Mouse (Mus musculus) monocyte, adult 5-6 weeks (primary cell): Measurements from ENCODE around the gene Mrpl39. TPM values are rescaled to one million over a fixed set of nuclear protein-coding genes. Genes with fewer than 3 reads are reported as not detected.

Experiments
- ATAC-seq: fragments of 153-309, 156-312 bp; replicated peaks from 2 replicates; pipeline ENCODE4 v1.8.0; 2017; ENCODE audit warnings: mild to moderate bottlenecking; ENCODE audit not compliant: low TSS enrichment, insufficient number of reproducible peaks, severe bottlenecking, poor library complexity, low FRiP score
- total RNA-seq: library from RNA; stranded (forward); fragments of 200-1000, 200-491, 200-594 nt; gene quantifications from 3 replicates; pipeline ENCODE4 v1.2.3, GENCODE M21; 2017

Mrpl39 gene
- total RNA-seq, 1 experiment from 2014 or later: 27.6 TPM

- ATAC-seq: no peak
These were observed 32.4 kb upstream of the Mrpl39 start for GRCm38 (mm10) chr16:84767956-84768355.

- ATAC-seq: no peak
These were observed 10.3 kb upstream of the Mrpl39 start for GRCm38 (mm10) chr16:84745721-84746306.

DNA sequence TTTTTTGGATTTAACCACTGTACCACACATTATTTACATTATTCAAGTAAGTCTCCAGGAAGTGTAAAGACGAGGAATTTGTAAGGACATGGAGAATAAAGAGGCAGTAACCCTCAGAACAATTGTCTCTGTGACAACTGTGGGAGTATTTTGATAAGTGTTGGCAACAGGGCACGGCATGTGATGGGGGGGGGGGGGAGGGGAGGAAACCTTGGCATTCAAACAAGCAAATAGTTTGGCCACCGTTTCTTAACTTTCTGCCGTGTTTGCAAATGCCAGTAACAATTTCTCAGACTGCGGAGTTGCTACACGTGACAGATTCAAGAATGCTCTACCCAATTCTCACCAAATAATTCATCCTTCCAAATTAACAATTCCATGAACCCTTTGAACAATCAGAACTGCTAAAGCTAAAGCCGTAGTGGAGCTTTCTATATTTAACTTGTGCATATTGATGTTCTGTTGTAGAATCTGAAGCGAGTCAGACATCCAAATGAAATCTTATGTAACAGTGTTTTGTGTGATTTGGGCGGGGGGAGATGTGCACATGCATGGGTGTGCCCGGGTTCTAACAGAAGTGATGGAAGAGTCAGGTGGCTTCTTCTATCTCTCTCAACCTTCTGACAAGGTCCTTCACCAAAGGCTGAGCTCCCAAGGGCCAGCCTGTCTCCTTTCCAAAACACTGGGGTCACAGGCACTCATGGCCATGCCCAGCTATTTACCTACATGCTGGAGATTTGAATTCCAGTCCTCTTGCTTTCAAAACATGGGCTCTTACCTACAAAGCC is 9.4 kb upstream of the Mrpl39 start:
- ATAC-seq: no peak

DNA sequence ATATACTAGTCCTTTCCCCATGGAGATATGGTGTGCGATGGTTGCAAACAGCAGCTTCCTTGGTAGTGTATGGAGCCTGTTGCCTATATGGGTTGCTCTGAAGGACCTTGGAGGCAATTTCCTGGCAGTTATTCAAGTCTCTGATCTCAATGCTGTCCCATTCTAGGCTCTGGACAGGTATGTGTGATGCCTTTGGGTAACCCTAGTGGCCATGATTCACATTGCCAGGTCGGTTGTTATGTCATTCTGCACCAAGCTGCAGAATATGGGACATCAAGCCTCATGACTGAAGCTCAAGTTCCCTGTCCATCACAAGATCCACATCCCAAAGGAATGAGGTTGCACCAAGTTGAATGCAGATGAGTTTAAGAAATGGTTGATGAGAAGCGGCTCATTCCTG is 1.8 kb upstream of the Mrpl39 start:
- ATAC-seq: no peak

DNA sequence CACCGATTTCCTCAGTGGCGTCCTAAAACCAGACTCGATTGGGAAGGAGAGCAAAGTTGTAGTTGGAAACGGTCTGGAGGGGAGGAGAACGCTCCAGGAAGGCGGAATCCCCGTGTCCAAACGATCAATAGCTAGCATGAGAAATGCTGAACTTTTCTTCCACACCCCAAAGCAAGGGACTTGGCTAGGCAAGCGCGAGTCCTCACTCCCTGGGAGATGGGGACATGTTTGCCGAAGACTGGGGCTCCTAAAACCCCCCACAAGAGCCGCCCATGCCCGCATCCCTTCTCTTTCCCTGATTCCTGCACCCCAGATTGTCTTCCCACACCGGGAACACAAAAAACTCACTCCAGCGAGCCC is 756 bp downstream of the Mrpl39 start:
- no peak for ATAC-seq

DNA sequence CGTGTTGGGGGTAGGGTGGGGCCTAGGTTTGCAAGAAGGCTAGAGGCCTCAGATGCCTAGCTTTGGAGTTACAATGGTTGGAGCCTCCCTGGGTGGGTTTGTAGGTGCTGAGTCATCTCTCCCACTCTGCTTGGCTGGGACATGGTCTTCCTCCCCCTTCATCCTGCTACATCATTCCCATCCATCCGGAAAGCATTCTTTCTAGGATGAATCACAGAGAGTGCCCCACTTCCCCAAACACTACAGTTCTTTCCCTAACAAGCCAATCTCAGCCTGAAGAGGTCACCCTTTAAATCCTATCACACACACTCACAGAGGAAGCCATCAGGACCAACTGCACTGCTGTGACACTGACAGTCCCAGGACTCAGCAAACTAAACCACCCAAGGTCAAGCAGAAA is 14.9 kb downstream of the Mrpl39 start:
- no peak for ATAC-seq

GRCm38 (mm10) chr16:84718250-84718649 is 17.3 kb downstream of the Mrpl39 start:
- ATAC-seq: no peak

DNA sequence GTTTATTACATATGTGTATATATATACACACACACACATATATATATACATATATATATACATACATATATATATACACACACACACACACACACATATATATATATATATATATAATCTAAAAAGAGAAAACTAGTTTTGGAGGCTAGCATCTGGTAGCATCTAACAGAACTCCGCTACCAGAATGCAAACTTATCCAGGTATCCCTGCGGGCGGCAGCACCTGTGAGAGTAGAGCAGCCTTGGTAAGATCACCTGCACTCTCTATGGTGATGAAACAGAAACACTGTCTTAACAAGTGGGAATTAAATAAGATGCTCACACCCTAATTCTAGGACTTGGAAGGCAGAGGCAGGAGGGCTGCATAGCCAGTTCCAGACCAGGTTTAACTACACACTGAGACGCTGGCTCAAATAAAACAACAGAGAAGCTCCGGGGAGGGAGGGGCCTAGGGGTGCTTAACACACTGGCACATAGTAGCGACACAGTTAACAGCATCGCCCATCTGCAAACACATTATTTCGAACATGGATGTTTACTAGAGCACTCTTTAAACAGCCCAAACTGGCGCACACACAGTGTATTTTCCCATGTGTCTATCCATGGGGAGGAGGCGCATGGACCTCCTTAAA is 17.8 kb downstream of the Mrpl39 start:
- ATAC-seq: no peak

DNA sequence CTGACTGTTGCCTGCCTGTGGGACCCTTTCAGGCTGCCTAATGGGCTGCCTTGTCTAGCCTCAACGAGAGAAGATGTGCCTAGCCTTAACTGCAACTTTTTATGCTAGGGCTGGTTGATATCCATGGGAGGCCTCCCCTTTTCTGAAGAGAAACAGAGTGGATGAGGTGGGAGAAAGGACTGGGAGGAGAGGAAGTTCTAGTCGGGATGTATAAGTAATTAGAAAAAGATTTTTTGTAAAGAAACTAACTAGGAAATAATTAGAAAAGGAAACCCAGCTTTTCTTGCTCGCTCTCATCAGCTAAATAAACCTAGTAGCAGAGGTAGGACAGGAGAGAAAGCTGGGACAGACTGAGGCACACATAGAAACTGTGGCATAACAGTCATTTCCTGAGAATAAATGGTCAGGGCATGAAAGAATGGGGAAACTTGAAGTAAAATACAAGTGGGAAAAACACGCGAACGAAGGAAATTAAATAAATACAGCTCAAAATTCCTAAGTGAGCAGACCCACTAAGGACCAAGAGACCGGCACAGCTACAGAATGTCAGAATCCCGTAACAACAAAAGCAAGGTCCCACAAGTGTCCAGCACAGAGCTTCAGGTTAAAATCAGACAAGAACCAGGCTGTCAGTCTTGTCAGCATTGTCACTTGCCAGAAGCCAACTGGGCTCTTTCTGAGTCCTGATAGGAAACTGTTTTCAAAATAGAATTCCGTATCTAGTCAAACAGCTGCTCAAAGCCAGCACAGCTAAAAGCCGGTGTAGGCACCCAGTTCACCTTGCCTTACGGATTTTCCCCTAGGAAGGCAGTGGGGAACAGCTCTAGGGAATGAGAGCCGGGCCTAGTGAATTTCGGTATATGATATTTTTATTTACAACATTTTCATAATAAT is 18.6 kb downstream of the Mrpl39 start:
- ATAC-seq: no peak

DNA sequence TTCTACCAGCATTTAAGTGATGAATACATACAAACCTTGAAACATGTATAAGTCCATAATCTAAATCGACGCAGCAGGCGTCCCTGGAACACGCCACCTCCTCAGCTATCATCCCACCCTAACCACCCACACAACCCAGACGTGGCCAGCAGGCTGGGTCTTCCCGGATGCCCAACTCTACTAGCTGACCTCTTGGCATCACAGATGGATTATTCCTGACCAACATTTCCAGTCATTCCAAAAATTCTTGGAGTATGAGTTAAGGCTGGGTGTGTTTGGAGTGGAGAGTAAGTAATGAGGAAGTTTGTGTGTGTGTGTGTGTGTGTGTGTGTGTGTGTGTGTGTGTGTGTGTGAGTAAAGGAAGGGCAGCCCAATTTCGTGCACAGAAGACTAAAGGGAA is 19.3 kb downstream of the Mrpl39 start:
- no peak for ATAC-seq

- ATAC-seq: no peak
These were observed 20.6 kb downstream of the Mrpl39 start for GRCm38 (mm10) chr16:84714978-84715377.

- no peak for ATAC-seq
These were observed 21.6 kb downstream of the Mrpl39 start for GRCm38 (mm10) chr16:84713926-84714325.

DNA sequence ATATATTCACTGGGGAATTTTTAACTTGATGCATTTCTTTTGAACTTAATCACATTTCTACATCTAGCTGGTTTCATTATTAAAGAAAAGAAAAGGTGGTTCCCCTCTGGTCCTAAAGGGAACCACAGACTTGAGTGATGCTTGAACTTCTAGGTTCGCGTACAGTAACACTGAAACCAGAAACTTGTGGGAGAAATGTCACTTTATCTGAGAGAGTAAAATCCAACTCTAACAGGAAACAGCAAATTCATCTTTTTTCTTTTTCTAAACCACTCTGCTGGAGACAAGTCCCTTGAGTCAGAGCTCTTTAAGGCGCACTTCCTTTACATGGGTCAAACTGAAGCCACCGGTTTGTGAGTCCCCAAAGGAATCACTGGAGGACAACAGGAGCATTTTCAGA is 22.4 kb downstream of the Mrpl39 start:
- ATAC-seq: no peak

DNA sequence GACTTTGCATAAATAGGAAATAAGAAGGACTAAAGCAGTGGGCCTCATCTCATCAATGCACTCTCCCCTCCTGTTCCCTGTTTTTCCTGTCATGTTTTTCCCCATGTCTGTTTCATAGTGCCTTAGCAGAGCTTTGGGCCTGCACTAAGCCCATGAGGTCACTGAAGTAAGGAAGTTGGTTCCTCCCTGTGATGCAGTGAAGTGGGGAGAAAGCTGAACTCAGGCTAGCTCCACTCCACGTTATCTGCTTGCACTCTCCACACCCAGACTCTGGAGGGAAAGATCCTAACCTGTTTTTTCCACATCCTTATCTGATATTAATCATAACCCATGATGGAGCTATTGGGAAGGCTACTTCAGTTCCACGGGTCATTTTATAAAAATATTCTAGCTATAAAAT is 26.9 kb downstream of the Mrpl39 start:
- ATAC-seq: no peak

DNA sequence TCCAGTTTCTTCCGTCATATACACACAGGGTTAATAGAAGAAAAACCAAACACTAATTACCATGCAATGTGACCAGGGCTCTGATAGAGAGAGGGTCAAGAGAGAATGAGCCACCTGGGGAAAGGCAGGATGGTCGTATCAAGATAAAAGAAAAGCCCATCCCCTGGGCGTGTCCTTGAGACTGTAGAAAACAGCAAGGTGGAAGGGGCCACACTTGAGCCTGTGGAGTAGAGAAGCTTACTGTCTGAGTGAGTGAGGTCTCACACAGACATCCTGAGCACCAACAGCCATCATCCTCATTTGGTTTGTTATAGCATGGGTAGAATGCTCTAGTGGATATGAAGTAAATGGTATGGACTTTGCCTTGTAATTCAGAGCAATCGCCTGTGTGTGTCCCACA is 27.7 kb downstream of the Mrpl39 start:
- no peak for ATAC-seq

GRCm38 (mm10) chr16:84706571-84706970 is 29.0 kb downstream of the Mrpl39 start:
- no peak for ATAC-seq

DNA sequence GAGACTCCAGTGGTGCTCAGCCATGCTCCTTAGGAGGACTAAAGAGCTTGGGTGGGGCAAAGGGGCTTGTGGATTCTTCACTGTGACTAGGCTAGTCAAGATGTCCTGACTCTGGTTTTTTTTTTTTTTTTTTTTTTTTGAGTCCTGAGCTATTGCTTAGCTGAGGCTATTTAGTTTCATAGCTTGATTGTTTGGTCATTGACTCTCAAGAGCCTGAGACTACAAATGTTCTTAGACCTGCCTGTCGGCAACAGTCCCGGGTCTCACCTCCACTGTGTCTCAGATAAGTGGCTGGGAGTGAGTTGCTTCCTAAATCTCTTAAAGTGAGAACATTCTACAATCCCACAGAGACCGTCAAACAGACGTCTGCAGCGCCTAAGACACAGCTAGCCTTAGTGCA is 30.0 kb downstream of the Mrpl39 start:
- no peak for ATAC-seq

- ATAC-seq: no peak
These were observed 30.8 kb downstream of the Mrpl39 start for GRCm38 (mm10) chr16:84704661-84705240.
